Comparison of ENCODE assay signal across 10 mouse cellular contexts in genomic region chr11:118745279-118745678, GRCm38 (mm10).
DNase-seq lines count a peak whose midpoint lies in the region; ATAC-seq and TF ChIP-seq lines count a peak whose summit lies in the region.
"Had no signal": no experiment of that assay in that cellular context is flagged by ENCODE, and none has a peak within 500 bp of the region (broad histone marks: within the 10 kb centered on the region; RNA-seq: fewer than 3 reads in every experiment).

No protein-coding gene starts in this region.

- H3K27ac ChIP-seq in neural tube, embryonic 11.5 days (ENCODE audit: low read depth, low read length), result peak overlapping the region; percentile 54; the same call in 1 of the 2 replicates
- H3K27ac ChIP-seq in forebrain, embryonic 16.5 days (ENCODE audit: low read length), result peak overlapping the region; percentile 79
- H3K27ac ChIP-seq in limb, embryonic 14.5 days (replicated peaks; ENCODE audit: low read depth, low read length), result no peak overlapping the region
- H3K27ac ChIP-seq: kidney, postnatal 0 days had no signal

- DNase-seq in neural tube, embryonic 11.5 days (ENCODE audit: low spot score), result no peak
- no peak for DNase-seq in neural tube, embryonic 10.5 days (ENCODE audit: extremely low spot score, low spot score)
- no peak for DNase-seq in limb, embryonic 14.5 days (ENCODE audit: low spot score)
- no peak for DNase-seq in gastrocnemius, postnatal 10 days
- no peak for DNase-seq in heart, adult 11 months
- DNase-seq in layer of hippocampus, postnatal 10 days (ENCODE audit: low spot score in 2 of 2), result no peak
- DNase-seq: cerebellum, postnatal 36 days had no signal

- no peak overlapping the region for H3K4me3 ChIP-seq in neural tube, embryonic 11.5 days (ENCODE audit: low read depth, low read length)
- no peak overlapping the region for H3K4me3 ChIP-seq in forebrain, embryonic 16.5 days (replicated peaks; ENCODE audit: low read length)
- no peak overlapping the region for H3K4me3 ChIP-seq in limb, embryonic 14.5 days (replicated peaks; ENCODE audit: low read length)

- no peaks in the 10 kb centered on the region for H3K27me3 ChIP-seq in neural tube, embryonic 11.5 days (ENCODE audit: control insufficient read depth, insufficient read depth, low read length)
- no peaks in the 10 kb centered on the region for H3K27me3 ChIP-seq in forebrain, embryonic 16.5 days (replicated peaks; ENCODE audit: control insufficient read depth, insufficient read depth, low read length)
- H3K27me3 ChIP-seq in limb, embryonic 14.5 days (ENCODE audit: control insufficient read depth, insufficient read depth, low read length), result no peaks in the 10 kb centered on the region

- TF ChIP-seq POLR2A in limb, embryonic 14.5 days (IDR thresholded peaks at IDR 0.05; ENCODE audit: borderline replicate concordance, extremely low read depth, insufficient read depth, insufficient read length), result no peak

- no peaks in the 10 kb centered on the region for H3K9me3 ChIP-seq in neural tube, embryonic 11.5 days (ENCODE audit: control insufficient read depth, low read length)
- no peaks in the 10 kb centered on the region for H3K9me3 ChIP-seq in forebrain, embryonic 16.5 days (ENCODE audit: control insufficient read depth, low read length)
- H3K9me3 ChIP-seq in limb, embryonic 14.5 days (ENCODE audit: control insufficient read depth, low read length), result no peaks in the 10 kb centered on the region

- H3K4me2 ChIP-seq in neural tube, embryonic 11.5 days (ENCODE audit: low read depth), result no peak overlapping the region
- H3K4me2 ChIP-seq in forebrain, embryonic 16.5 days (ENCODE audit: low read length), result peak overlapping the region; percentile 42; the same call in 1 of the 2 replicates
- peak overlapping the region; percentile 42; the same call in 1 of the 2 replicates for H3K4me2 ChIP-seq in limb, embryonic 14.5 days (replicated peaks; ENCODE audit: low read depth, low read length, severe bottlenecking)

- 0 out of 2 replicates have a peak, but pooled peaks have one; percentile 26 for ATAC-seq in neural tube, embryonic 11.5 days (ENCODE audit: insufficient read depth, low FRiP score, low TSS enrichment)
- peak; percentile 36 for ATAC-seq in forebrain, embryonic 16.5 days
- no peak for ATAC-seq in limb, embryonic 14.5 days (ENCODE audit: low FRiP score, low read depth)

- peaks cover 16% of the 10 kb centered on the region for H3K4me1 ChIP-seq in neural tube, embryonic 11.5 days (ENCODE audit: control insufficient read depth, insufficient read depth, low read length)
- peaks cover 51% of the 10 kb centered on the region for H3K4me1 ChIP-seq in forebrain, embryonic 16.5 days (replicated peaks; ENCODE audit: control insufficient read depth, insufficient read depth, low read length)
- H3K4me1 ChIP-seq in limb, embryonic 14.5 days (ENCODE audit: control insufficient read depth, insufficient read depth, low read length), result peaks cover 7% of the 10 kb centered on the region

- H3K9ac ChIP-seq in neural tube, embryonic 11.5 days (ENCODE audit: low read length), result no peak overlapping the region
- H3K9ac ChIP-seq in forebrain, embryonic 16.5 days (replicated peaks; ENCODE audit: low read depth, low read length), result peak overlapping the region; percentile 32; the same call in 1 of the 2 replicates
- H3K9ac ChIP-seq in limb, embryonic 14.5 days (ENCODE audit: low read depth, low read length, severe bottlenecking), result no peak overlapping the region
- H3K9ac ChIP-seq: lung, embryonic 14.5 days had no signal

- no peaks in the 10 kb centered on the region for H3K36me3 ChIP-seq in neural tube, embryonic 11.5 days (ENCODE audit: control insufficient read depth, insufficient read depth, low read length)
- H3K36me3 ChIP-seq in forebrain, embryonic 16.5 days (ENCODE audit: control insufficient read depth, insufficient read depth), result no peaks in the 10 kb centered on the region
- no peaks in the 10 kb centered on the region for H3K36me3 ChIP-seq in limb, embryonic 14.5 days (ENCODE audit: control insufficient read depth, insufficient read depth, low read length)
